Mouse (Mus musculus) midbrain, postnatal 0 days (tissue): Measurements from ENCODE around the gene Crb2. TPM values are rescaled to one million over a fixed set of nuclear protein-coding genes. Genes with fewer than 3 reads are reported as not detected.

ENCODE experiments used
- ATAC-seq: fragments of 200-750 bp; cut with Nextera tagmentation; 2 replicates; pipeline ENCODE4 v1.8.0; 2017; ENCODE audit warnings: moderate number of reproducible peaks, mild to moderate bottlenecking, moderate TSS enrichment, moderate library complexity; ENCODE audit not compliant: low FRiP score
- DNase-seq: peaks from one replicate; pipeline ENCODE4 v3.0.0-alpha.2; 2015; ENCODE audit warnings: low spot score
- H3K27ac ChIP-seq: fragments of 300-500 bp; sonication (generic); 2 replicates; pipeline ENCODE4 v1.5.1; 2014; ENCODE audit warnings: low read depth, mild to moderate bottlenecking, low read length, mixed read lengths
- H3K27me3 ChIP-seq: fragments of 300-500 bp; sonication (generic); 2 replicates; pipeline ENCODE4 v1.6.1; 2014; ENCODE audit warnings: low read length, control low read depth, mixed read lengths; ENCODE audit not compliant: insufficient read depth
- H3K36me3 ChIP-seq: fragments of 300-500 bp; sonication (generic); 2 replicates; pipeline ENCODE4 v1.6.1; 2014; ENCODE audit warnings: low read length, control low read depth, mixed read lengths; ENCODE audit not compliant: insufficient read depth
- H3K4me1 ChIP-seq: fragments of 300-500 bp; sonication (generic); 2 replicates; pipeline ENCODE4 v1.6.1; 2014; ENCODE audit warnings: mild to moderate bottlenecking, control low read depth, antibody characterized with exemption, low read length, mixed read lengths; ENCODE audit not compliant: insufficient read depth
- H3K4me2 ChIP-seq: fragments of 300-500 bp; sonication (generic); 2 replicates; pipeline ENCODE4 v1.6.1; 2014; ENCODE audit warnings: low read depth, mild to moderate bottlenecking, low read length, mixed read lengths; ENCODE audit not compliant: poor library complexity, severe bottlenecking
- H3K4me3 ChIP-seq: fragments of 300-500 bp; sonication (generic); 2 replicates; pipeline ENCODE4 v1.5.1; 2014; ENCODE audit warnings: low read depth, mild to moderate bottlenecking, low read length, moderate library complexity
- H3K9ac ChIP-seq: fragments of 300-500 bp; sonication (generic); replicated peaks from 2 replicates; pipeline ENCODE4 v1.6.1; 2014; ENCODE audit warnings: mild to moderate bottlenecking, low read length, moderate library complexity, mixed read lengths; ENCODE audit not compliant: poor library complexity, severe bottlenecking
- H3K9me3 ChIP-seq: fragments of 300-500 bp; sonication (generic); 2 replicates; pipeline ENCODE4 v1.6.1; 2016; ENCODE audit warnings: low read length, control low read depth
- CTCF ChIP-seq: IDR thresholded peaks from 2 replicates; pipeline ENCODE4 v1.5.1; 2016; ENCODE audit warnings: antibody characterized with exemption, mild to moderate bottlenecking
- WGBS: fragments of 180-500 bp; shearing (Covaris S2); extraction: QIAGEN DNeasy Blood & Tissue Kit; methylation state at CpG from one replicate; pipeline ENCODE4 v1.1.7; 2014; 5-methylcytosine and 5-hydroxymethylcytosine counted together
- polyA plus RNA-seq: library from polyadenylated mRNA; unstranded; fragments of >200 nt; fragmentation: Nextera tagmentation; extraction: Ambion mirVana; gene quantifications from 2 replicates; pipeline ENCODE4 v1.2.1, GENCODE M21; 2015
- total RNA-seq: library from RNA; depleted of rRNA; stranded (reverse); fragments of >200 nt; gene quantifications from 2 replicates; pipeline ENCODE4 v1.2.3, GENCODE M21; 2014

The Crb2 gene
- total and polyA plus RNA-seq, 2 experiments from 2014 or later: 1.7 to 4.8 TPM

DNA sequence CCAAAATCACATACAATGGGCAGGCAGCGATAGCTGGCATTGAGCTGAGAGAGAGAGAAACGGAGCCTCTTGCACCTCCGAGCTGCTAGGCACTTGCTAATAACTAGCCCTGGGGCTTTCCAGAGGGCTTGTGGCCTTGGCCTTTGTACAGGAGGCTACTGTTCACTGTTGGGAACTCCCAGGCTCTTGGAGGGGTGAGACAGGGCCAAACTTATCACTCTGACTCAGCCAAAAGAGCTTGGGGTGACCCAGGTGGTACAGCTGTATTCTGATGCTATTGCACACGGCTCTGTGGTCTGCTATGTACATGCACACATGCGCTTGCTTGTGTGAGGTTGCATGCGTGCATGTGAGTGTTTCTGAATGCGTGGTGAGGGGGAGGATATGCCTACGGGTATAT lies 6.3 kb upstream of the Crb2 start:
- TF ChIP-seq CTCF: no peak
- H3K36me3 ChIP-seq: no peaks in the 10 kb centered on the region
- H3K9me3 ChIP-seq: no peaks in the 10 kb centered on the region
- H3K4me3 ChIP-seq: no peak overlapping the region
- no peaks in the 10 kb centered on the region for H3K27me3 ChIP-seq
- H3K4me1 ChIP-seq: peaks cover 18% of the 10 kb centered on the region
- H3K4me2 ChIP-seq: no peak overlapping the region
- H3K9ac ChIP-seq: no peak overlapping the region
- DNase-seq (no peak), ATAC-seq (no peak)
- no peak overlapping the region for H3K27ac ChIP-seq
- WGBS: 82% methylated on average over 8 of the region's 8 CpGs

DNA sequence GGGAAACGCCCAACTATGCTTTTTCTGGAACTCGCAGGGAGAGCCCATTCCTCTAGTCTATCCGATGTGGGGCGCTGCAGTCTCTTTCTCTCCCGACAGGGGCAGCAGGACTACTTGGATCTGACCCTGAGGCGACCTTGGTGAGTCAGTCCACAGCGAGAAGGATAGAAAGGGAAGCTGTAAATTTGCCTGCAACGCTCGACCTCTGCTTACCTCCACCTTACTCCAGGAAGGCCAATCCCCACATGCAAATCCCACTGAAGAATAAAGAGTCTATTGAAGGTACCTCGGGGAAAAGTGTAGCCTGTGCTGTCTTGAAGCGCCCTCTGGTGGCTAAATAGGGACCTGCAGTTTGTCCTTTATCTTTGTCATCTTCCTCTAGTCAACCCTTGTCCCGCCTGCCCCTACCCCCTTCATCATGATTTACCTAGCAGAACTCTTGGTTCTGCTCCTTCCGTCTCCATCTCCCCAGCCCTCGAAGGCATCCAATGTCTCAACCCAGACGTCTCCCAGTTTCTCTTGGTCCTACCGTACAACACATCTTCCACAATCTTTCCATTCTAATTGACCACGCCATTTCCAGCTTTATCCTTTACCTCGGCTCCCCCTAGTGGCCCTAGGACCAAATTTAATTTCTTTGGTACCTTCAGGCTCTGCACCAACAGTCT lies 4.3 kb upstream of the Crb2 start:
- Histone ChIP-seq H3K4me2 (peak overlapping the region; percentile 51), H3K9ac (peak overlapping the region; percentile 33; the same call in 1 of the 2 replicates), H3K27me3 (no peaks in the 10 kb centered on the region), H3K4me1 (peaks cover 7% of the 10 kb centered on the region), H3K27ac (no peak overlapping the region), H3K4me3 (peak overlapping the region; percentile 30), H3K9me3 (no peaks in the 10 kb centered on the region), H3K36me3 (no peaks in the 10 kb centered on the region)
- WGBS: under 1% methylated on average over 18 of the region's 18 CpGs
- DNase-seq (peak; percentile 93), ATAC-seq (peak; percentile 75)
- peak; percentile 75 for TF ChIP-seq CTCF

DNA sequence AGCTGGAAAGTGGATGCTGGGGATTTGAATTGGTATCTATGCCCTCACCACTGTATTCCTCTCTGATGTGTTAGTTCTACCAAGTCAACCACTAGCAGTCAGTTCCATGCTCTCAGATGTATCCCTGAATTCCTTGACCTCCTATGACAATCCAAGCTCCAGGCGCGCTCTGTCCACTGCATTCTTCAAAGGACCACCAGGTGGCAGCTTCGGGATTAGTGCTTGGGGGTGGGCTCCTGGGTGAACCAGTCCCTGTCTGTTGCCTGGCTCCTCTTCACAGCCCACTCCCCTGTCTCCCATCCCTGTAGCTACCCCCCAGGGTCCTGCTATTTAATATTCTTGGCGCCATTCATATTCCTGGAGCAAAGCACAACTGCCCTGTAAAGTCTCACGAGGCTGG lies 1.5 kb upstream of the Crb2 start:
- ATAC-seq (no peak), DNase-seq (peak; percentile 70)
- H3K27ac ChIP-seq: no peak overlapping the region
- no peak overlapping the region for H3K4me3 ChIP-seq
- H3K27me3 ChIP-seq: no peaks in the 10 kb centered on the region
- H3K4me2 ChIP-seq: no peak overlapping the region
- H3K4me1 ChIP-seq: peaks cover 11% of the 10 kb centered on the region
- no peak overlapping the region for H3K9ac ChIP-seq
- WGBS: 13% methylated on average over 5 of the region's 5 CpGs
- no peaks in the 10 kb centered on the region for H3K9me3 ChIP-seq
- no peaks in the 10 kb centered on the region for H3K36me3 ChIP-seq
- peak; percentile 82 for TF ChIP-seq CTCF

DNA sequence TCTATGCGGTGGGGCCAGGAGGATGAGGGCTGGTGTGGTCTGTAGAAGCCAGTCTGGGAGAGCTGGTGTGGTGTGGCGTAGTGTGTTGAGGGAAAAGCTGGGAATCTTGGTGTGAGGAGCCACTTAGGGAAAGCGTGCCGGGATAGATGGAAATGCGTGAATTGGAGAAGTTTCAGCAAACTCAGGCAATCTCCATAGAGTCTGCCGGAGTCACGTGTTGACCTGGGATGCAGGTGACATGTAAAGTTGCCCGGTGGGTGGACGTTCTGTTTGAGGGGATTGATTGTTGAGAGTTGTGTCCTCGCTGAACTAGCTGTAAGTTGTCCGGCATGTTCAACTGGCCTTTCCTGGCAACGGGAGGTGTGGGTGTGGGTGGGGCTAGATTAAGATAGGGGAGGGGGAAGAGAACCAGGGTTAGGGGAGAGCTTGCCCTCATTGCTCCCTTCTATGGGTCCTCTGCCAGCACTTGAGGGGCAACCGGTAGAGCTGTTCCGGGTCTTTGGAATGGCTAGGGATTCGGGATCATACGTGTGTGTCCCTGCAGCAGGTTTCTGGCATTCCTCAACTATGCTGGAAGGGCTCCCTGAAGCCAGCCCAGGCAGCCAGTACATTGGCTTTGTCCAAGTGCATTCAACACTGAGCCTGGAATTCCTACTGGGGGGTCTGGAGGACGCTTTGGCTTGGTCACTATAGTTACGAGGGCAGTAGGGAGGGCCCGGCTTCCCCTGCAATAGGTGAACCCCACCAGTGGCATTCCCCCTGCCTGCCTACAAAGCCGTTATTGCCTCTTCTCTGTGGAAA lies 762 bp downstream of the Crb2 start:
- ATAC-seq (no peak), DNase-seq (no peak)
- Histone ChIP-seq H3K27ac (no peak overlapping the region), H3K27me3 (no peaks in the 10 kb centered on the region), H3K36me3 (no peaks in the 10 kb centered on the region), H3K4me2 (peak overlapping the region; percentile 24), H3K9me3 (no peaks in the 10 kb centered on the region), H3K9ac (no peak overlapping the region), H3K4me3 (peak overlapping the region; percentile 14; the same call in 1 of the 2 replicates), H3K4me1 (peaks cover 12% of the 10 kb centered on the region)
- TF ChIP-seq CTCF: no peak
- WGBS: 16% methylated on average over 20 of the region's 20 CpGs

DNA sequence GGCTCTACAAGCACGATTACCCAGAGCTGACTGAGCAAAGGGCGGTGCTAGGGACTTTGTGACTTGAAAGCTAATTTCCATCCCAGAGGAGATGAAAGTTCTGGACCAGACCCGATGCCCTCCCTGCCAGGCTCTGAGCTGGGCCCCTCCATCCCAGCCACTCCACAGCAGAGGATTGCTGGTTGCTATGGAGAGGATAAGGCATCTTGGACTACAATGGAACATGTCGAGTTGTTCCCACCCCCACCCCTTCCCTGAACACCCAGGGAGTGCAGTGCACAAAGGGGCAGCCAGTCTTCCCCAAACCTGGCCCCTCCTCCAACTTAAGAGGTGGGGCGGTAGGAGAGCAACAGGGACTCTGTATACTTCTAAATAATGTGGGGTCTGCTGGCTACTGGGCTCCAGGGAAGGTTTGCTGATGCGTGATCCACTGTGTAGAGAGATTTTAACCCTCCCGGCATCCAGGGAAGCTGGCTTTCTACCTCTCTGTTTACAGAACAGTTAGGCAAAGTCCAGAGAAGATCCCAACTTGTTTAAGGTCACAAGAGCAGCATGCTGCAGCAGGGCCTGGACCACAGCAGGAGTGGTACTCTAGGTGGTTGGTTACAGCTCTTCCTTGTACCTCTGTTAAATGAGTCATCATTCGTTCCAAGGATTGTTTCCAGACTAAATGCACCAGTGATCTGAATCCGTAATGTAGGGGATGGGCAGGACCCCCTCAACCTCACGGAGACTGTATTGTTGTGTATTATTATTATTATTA lies 2.1 kb downstream of the Crb2 start:
- Histone ChIP-seq H3K36me3 (no peaks in the 10 kb centered on the region), H3K4me1 (peaks cover 12% of the 10 kb centered on the region), H3K4me3 (no peak overlapping the region), H3K4me2 (0 out of 2 replicates have a peak overlapping the region, but pooled peaks have one; percentile 6), H3K27ac (0 out of 2 replicates have a peak overlapping the region, but pooled peaks have one; percentile 18), H3K27me3 (no peaks in the 10 kb centered on the region), H3K9me3 (no peaks in the 10 kb centered on the region), H3K9ac (no peak overlapping the region)
- no peak for TF ChIP-seq CTCF
- DNase-seq (peak; percentile 61), ATAC-seq (peak; percentile 47)
- 19% methylated on average over 10 of the region's 10 CpGs for WGBS
